Mouse (Mus musculus) brain, embryonic 18.5 days (tissue): ENCODE data around the gene Fam19a1.

Experiments used
- DNase-seq: peaks from one replicate; pipeline ENCODE4 v3.0.0-alpha.2; 2012; ENCODE audit warnings: low read depth, low spot score

The Fam19a1 gene

DNA sequence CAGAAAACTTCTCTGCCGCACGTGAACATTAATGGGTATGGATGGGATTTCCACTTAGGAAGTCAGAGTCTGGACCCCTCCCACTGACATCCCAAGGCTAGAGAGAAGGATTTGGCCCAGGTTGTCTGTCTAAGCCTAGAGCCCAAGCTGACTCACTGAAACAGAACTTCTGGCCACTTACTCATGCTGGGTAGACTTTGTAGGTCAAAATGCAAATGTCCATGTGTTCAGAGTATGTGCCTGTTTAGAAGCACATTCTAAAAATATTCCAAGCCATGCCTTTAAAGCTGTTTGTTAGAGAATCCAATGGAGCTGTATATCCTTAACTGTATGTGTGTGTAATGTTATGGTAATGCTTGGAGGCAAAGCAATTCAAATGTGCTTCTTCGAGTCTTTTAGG lies 145.7 kb downstream of the Fam19a1 start:
- no peak for DNase-seq

DNA sequence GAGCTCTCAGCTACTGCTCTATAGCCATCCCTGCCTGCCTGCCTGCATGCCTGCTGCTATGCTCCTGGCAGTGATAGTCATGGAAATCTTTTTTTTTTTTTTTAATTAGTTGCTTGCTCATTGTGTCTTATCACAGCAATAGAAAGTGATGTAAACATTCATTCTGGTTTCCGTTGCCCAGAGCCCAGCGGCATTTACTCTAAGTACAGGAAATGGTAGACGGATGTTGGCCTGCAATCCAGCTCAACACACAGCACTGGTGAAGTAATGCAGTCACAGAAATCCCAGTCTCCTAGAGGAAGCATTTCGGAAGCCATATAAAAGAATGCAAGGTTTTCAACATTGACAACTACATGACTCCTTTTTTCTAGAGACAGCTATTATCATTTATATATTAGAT lies 153.5 kb downstream of the Fam19a1 start:
- no peak for DNase-seq

- no peak for DNase-seq
These were observed 155.8 kb downstream of the Fam19a1 start for GRCm38 (mm10) chr6:96268788-96269187.

- no peak for DNase-seq
These were observed 157.5 kb downstream of the Fam19a1 start for GRCm38 (mm10) chr6:96270436-96270835.

GRCm38 (mm10) chr6:96283731-96284130 lies 170.8 kb downstream of the Fam19a1 start:
- no peak for DNase-seq

- DNase-seq: no peak
These were observed 171.6 kb downstream of the Fam19a1 start for GRCm38 (mm10) chr6:96284590-96284989.

- no peak for DNase-seq
These were observed 173.3 kb downstream of the Fam19a1 start for GRCm38 (mm10) chr6:96286276-96286675.

DNA sequence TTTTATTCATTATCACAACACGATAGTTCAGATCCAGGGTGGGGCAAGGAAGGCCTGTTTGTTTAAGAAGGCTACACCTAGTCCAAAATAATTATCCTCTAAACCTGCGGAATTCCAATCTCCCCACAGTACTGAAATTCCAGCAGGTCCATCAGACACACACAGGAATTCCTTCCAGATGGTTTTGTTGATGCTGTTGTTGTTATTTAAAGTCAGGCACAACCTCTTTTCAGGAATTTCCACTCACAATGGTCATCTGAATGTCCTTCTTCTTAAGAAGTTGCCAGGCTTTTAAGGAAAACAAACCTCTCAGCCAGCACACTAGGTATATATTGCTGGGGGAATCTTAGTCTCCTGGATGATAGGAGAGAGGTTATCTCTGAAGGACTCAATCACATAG lies 174.4 kb downstream of the Fam19a1 start:
- no peak for DNase-seq

- no peak for DNase-seq
These were observed 176.7 kb downstream of the Fam19a1 start for GRCm38 (mm10) chr6:96289672-96290071.

DNA sequence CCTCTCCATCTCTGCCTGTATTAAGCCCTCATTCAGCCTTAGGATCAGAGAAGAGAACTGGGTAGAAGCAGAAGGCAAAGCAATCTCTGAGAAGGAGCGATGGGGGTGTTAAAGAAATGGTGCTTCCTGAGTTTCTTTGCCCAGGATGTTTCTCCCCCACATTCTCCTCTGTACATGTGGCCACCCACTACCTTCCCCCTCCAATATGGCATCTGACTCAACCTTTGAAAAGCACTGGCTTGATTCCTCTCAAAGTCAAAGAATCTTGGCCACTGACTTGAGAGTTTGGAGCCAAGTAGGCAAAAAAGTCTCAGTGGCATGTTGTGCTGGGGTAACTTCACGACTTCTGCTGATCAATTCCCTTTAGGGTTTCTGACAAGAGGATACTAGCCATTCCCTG lies 234.5 kb downstream of the Fam19a1 start:
- DNase-seq: no peak

DNA sequence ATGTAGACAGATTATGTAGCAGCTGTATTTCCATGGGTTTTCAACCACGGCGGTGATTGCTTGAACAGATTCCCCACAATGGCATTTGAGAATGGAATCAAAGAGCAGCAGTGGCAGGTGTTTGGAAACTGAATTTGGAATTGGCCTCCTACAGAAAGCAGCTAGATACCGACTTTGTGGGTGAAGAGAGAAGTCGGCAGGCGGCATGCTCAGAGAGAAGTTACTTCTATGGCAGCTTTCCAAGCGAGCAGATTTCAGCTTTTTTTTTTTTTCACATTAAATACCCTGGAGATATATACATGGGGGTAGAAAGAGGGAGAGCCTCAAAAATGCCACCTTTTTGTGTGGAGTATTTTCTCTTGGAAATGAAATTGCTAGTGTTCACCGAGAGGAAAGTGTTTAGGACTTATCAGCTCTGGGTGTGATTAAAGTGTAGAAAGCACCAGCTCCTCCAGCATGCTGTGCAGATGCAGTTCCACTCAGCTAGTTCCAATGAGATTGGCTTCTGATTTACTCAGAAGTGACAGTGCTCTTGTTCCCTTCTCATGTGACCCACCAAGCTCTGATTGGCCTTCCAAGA lies 236.6 kb downstream of the Fam19a1 start:
- no peak for DNase-seq

- DNase-seq: no peak
These were observed 256.6 kb downstream of the Fam19a1 start for GRCm38 (mm10) chr6:96369544-96369943.

DNA sequence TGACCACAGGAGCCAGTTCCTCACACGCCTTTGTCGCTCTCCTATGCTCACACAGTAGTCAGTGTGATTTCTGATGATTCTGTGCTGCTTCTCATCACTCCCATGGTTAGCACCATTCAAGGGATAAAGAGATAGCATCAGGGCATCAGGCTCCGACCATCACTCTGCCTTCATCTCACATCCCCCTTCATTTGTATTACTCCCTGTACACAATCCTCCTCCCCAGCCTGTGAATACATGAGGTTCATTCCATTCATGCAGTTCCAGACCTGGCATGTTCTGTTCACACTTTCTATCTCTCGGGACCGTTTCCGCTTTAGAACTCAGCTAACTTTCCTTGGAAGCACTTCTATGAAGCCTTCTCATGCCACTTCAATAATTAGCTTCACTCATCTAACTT lies 259.9 kb downstream of the Fam19a1 start:
- DNase-seq: no peak

DNA sequence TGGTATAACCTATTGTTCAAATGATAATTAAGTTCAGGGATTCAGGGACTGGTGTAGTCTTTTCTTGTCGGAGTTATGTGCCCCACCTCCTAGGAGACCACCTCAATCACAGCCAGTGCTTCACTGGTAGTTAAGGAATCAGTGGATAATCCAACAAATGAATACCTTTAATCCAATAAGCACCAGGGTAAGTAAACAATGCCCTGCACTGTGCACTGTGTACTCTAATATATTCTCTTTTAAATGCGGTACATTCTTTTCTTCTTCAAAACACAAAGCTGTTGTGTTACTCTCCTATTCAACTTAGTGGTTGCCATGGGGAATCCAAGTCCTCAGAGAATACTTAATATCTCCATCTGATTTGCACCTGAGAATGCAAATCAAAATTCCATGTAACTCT lies 260.3 kb downstream of the Fam19a1 start:
- no peak for DNase-seq

GRCm38 (mm10) chr6:96376773-96377172 lies 263.8 kb downstream of the Fam19a1 start:
- DNase-seq: no peak

GRCm38 (mm10) chr6:96379229-96379628 lies 266.3 kb downstream of the Fam19a1 start:
- no peak for DNase-seq

- DNase-seq: no peak
These were observed 271.5 kb downstream of the Fam19a1 start for GRCm38 (mm10) chr6:96384441-96384840.

- no peak for DNase-seq
These were observed 305.9 kb downstream of the Fam19a1 start for GRCm38 (mm10) chr6:96418866-96419265.

DNA sequence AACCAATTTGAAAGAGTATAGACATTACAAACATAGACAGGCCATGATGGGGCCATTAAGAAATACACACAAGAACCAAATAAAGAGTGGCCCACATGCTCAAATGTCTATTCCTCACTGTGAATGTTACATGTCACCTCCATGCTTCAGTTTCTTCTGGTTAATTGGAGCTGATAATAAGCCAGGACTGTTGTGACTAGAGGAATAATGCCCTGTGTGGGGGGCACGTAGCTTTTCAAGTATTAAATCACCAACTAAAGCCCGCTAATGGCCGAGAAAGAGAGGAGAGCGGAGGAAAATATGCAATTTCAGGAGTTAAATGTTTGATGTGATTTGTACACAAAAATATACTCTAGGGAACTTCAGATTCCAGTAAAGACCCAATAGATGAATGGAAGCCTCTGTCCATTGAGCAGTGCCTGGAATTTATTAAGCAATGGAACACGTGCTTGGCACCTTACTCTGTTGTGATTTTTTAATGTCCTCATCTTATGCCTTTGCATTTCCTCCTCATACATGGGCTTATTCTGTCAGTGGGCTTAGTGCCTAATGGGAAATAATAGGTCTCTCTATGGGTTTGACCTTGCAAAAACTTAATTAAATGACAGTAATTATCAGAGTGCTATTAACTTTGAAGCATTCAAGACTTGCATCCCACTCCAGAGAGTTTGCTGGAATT lies 306.9 kb downstream of the Fam19a1 start:
- no peak for DNase-seq

DNA sequence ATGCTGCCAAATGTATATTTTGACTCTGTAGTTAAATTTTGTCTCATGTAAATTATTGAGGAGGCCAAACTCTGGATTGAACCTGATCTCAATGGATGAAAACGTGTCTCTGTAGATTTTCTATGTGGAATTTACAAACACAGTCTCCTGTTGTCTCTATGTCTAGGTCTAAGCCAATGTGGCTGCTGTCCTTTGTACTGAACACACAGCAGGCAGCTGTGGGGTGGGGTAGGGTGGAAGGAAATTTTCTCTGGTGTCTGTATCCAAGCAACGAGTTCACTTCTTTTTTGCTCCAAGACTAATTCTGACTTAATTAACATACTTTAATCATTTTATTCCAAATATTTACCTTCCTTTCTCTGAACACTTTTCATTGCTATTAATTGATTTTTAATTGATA lies 307.6 kb downstream of the Fam19a1 start:
- no peak for DNase-seq

DNA sequence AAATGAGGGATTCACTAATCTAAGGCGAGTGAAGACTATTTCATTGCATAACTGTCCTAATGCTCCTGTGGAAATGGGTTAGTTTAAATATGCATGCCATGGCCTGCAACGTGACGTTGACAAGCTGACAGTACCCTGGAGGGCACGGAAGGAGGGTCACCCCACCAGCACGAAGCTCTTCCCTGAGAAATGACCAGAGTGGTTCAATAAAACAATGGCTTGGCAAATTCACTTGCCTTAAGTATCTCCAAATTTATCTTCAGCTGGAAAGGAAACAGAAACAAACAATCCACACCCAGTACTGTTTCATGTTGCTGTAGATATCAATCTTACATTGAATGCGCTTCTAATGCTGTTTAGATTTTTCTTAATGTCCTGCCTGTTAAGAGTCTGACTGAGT lies 316.4 kb downstream of the Fam19a1 start:
- no peak for DNase-seq

DNA sequence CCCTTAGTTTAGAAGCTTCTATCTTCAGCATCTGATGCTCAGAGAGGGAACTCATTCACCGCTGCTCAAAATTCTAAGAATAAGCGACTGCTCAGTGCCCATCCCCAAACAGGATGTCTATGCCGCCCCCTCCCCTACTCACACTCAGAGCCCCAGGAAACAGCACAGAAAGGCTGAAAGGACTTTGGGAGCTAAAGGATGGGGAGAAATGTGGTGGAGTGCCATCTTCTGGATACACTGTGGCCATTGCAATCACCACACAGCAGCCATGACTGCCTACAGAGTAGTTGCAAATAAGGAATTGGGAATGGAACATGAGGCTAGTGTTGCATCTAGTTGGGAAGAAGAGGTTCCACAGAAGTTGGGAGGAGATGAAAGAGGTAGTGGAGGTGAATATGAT lies 319.4 kb downstream of the Fam19a1 start:
- no peak for DNase-seq

DNA sequence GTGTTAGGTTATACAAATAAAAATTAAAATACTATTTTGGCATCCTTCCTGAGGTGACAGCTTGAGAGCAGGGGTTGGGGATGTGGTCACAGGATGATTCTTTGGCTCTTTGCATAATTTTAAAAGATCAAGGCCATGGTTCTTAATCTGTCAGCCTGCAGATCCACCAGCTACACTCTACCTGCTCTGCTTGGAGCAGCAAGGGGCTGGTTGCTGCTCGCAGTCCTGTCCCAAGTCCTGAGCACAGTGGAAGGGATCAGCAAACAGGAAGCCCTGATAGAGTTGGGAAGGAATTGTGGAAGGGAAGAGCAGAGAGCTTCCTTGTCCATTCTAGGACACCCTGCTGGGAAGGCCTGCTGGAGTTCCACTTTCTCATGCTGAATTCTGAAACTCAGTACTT lies 320.9 kb downstream of the Fam19a1 start:
- DNase-seq: no peak

- no peak for DNase-seq
These were observed 322.6 kb downstream of the Fam19a1 start for GRCm38 (mm10) chr6:96435545-96435944.
